Mouse (Mus musculus): ENCODE results near the gene Fam78a. TPM values are rescaled to one million over a fixed set of nuclear protein-coding genes. Genes with fewer than 3 reads are reported as not detected.

Fam78a gene
- polyA plus RNA-seq, 1 experiment from 2014 or later, result 26.7 TPM

DNA sequence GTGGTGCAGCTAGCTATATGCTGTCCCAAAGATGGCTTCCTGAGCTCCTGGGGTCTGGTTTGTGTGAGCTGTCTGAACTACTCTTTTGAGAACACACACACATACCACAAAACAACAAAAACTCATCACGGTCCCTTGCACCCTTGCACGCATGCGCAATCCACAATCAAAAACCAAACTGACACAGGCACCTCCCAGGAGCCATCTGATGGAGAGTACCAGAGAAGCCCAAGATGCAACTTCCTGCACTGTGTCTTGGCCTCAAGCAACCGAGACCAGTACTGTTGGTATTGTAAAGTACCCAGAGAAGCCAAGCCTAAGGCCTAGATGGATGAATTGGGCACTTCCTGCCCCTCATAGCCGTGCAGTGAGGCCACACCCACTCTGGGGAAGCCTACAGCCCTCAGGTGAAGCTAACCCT, 19.3 kb downstream of the Fam78a start:
- Histone ChIP-seq H3K27ac (peak overlapping the region; percentile 94), H3K27me3 (no peaks in the 10 kb centered on the region), H3K4me3 (no peak overlapping the region), H3K4me1 (replicated peaks) (peaks cover 86% of the 10 kb centered on the region), H3K36me3 (peaks cover 3% of the 10 kb centered on the region; the same call in 1 of the 2 replicates), H3K9me3 (replicated peaks) (no peaks in the 10 kb centered on the region), H3K4me2 (no peak overlapping the region), H3K9ac (no peak overlapping the region)
- no peak for ATAC-seq (replicated peaks; ENCODE audit: insufficient number of reproducible peaks, insufficient read depth, low FRiP score, low read depth)
- 45% methylated on average over 5 of the region's 5 CpGs for WGBS

- Histone ChIP-seq H3K27ac (peak overlapping the region; percentile 94), H3K27me3 (no peaks in the 10 kb centered on the region), H3K9ac (peak overlapping the region; percentile 8; the same call in 1 of the 2 replicates), H3K4me3 (no peak overlapping the region), H3K4me2 (peak overlapping the region; percentile 37), H3K4me1 (replicated peaks) (peaks cover 90% of the 10 kb centered on the region), H3K36me3 (peaks cover 3% of the 10 kb centered on the region; the same call in 1 of the 2 replicates), H3K9me3 (replicated peaks) (no peaks in the 10 kb centered on the region)
- WGBS, result 33% methylated on average over 13 of the region's 13 CpGs
- peak; percentile 51 for ATAC-seq (replicated peaks; ENCODE audit: insufficient number of reproducible peaks, insufficient read depth, low FRiP score, low read depth)
Observed at GRCm38 (mm10) chr2:32064913-32065312, 19.7 kb downstream of the Fam78a start.

GRCm38 (mm10) chr2:32063451-32064151, 21.1 kb downstream of the Fam78a start:
- Histone ChIP-seq H3K27me3 (no peaks in the 10 kb centered on the region), H3K4me3 (no peak overlapping the region), H3K36me3 (peaks cover 3% of the 10 kb centered on the region; the same call in 1 of the 2 replicates), H3K4me2 (peak overlapping the region; percentile 37), H3K27ac (peak overlapping the region; percentile 94), H3K9ac (peak overlapping the region; percentile 13; the same call in 1 of the 2 replicates), H3K4me1 (replicated peaks) (peaks cover 94% of the 10 kb centered on the region), H3K9me3 (replicated peaks) (no peaks in the 10 kb centered on the region)
- peak; percentile 33 for ATAC-seq (replicated peaks; ENCODE audit: insufficient number of reproducible peaks, insufficient read depth, low FRiP score, low read depth)
- 41% methylated on average over 7 of the region's 7 CpGs for WGBS

DNA sequence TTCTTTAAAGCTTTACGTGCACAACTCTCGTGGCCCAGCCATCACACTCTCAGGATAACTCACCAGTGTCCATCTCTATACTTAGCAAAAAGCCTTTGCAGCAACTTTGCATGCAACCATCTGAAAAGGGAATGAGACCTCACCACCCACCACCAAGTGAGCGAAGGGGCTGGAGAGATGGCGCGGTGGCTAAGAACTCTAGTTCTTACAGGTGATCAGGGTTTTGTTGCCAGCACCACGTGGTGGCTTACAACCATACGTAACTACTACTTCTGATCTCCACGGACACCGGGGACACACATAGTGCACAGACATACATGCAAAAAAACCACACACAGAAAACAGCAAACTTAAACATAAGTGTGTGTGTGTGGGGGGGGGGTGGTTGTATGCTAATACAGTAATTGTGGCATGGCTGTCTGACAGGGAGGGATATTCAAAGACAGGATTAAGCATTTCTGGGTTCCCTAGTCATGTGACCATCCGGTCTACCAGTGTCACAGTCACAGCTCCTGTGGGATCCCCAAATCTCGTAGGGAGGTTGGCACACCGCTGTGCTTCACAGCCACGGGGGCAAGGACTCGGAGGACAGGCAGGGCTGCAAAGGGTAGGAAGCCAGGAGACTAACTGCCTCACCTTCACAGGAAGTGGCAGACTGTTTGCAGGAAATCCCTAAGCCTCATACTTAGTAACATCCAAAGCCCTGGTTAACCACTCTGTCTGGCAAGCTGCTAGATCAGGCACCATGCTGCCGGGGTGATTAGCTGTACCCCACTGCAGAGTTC, 21.8 kb downstream of the Fam78a start:
- H3K27ac ChIP-seq, result peak overlapping the region; percentile 94
- no peaks in the 10 kb centered on the region; the same call in 1 of the 2 replicates for H3K36me3 ChIP-seq
- H3K4me1 ChIP-seq (replicated peaks), result peaks cover 93% of the 10 kb centered on the region
- no peaks in the 10 kb centered on the region for H3K27me3 ChIP-seq
- H3K4me2 ChIP-seq, result peak overlapping the region; percentile 37
- no peak overlapping the region for H3K4me3 ChIP-seq
- no peak overlapping the region for H3K9ac ChIP-seq
- WGBS, result 76% methylated on average over 15 of the region's 15 CpGs
- H3K9me3 ChIP-seq (replicated peaks), result no peaks in the 10 kb centered on the region
- no peak for ATAC-seq (replicated peaks; ENCODE audit: insufficient number of reproducible peaks, insufficient read depth, low FRiP score, low read depth)

GRCm38 (mm10) chr2:32061722-32062505, 22.7 kb downstream of the Fam78a start:
- peaks cover 93% of the 10 kb centered on the region for H3K4me1 ChIP-seq (replicated peaks)
- no peaks in the 10 kb centered on the region for H3K9me3 ChIP-seq (replicated peaks)
- WGBS, result 42% methylated on average over 12 of the region's 12 CpGs
- H3K27me3 ChIP-seq, result no peaks in the 10 kb centered on the region
- H3K9ac ChIP-seq, result no peak overlapping the region
- H3K4me3 ChIP-seq, result no peak overlapping the region
- H3K4me2 ChIP-seq, result 0 out of 2 replicates have a peak overlapping the region, but pooled peaks have one; percentile 9
- peak overlapping the region; percentile 94 for H3K27ac ChIP-seq
- no peak for ATAC-seq (replicated peaks; ENCODE audit: insufficient number of reproducible peaks, insufficient read depth, low FRiP score, low read depth)
- H3K36me3 ChIP-seq, result no peaks in the 10 kb centered on the region

GRCm38 (mm10) chr2:32061189-32061588, 23.5 kb downstream of the Fam78a start:
- Histone ChIP-seq H3K4me3 (no peak overlapping the region), H3K27me3 (no peaks in the 10 kb centered on the region), H3K9me3 (replicated peaks) (no peaks in the 10 kb centered on the region), H3K4me1 (replicated peaks) (peaks cover 92% of the 10 kb centered on the region), H3K36me3 (no peaks in the 10 kb centered on the region), H3K27ac (peak overlapping the region; percentile 94), H3K9ac (no peak overlapping the region), H3K4me2 (no peak overlapping the region)
- 63% methylated on average over 2 of the region's 2 CpGs for WGBS
- ATAC-seq (replicated peaks; ENCODE audit: insufficient number of reproducible peaks, insufficient read depth, low FRiP score, low read depth), result no peak

- no peak overlapping the region for H3K4me3 ChIP-seq
- H3K27ac ChIP-seq, result peak overlapping the region; percentile 94
- no peak for ATAC-seq (replicated peaks; ENCODE audit: insufficient number of reproducible peaks, insufficient read depth, low FRiP score, low read depth)
- H3K36me3 ChIP-seq, result no peaks in the 10 kb centered on the region
- peaks cover 89% of the 10 kb centered on the region for H3K4me1 ChIP-seq (replicated peaks)
- H3K9ac ChIP-seq, result no peak overlapping the region
- no peak overlapping the region for H3K4me2 ChIP-seq
- H3K9me3 ChIP-seq (replicated peaks), result no peaks in the 10 kb centered on the region
- WGBS, result 67% methylated on average over 6 of the region's 6 CpGs
- H3K27me3 ChIP-seq, result no peaks in the 10 kb centered on the region
Observed at GRCm38 (mm10) chr2:32060228-32060805, 24.3 kb downstream of the Fam78a start.

- Histone ChIP-seq H3K4me3 (no peak overlapping the region), H3K4me1 (replicated peaks) (peaks cover 89% of the 10 kb centered on the region), H3K9me3 (replicated peaks) (no peaks in the 10 kb centered on the region), H3K27me3 (no peaks in the 10 kb centered on the region), H3K9ac (no peak overlapping the region; the same call in 1 of the 2 replicates), H3K36me3 (no peaks in the 10 kb centered on the region), H3K4me2 (no peak overlapping the region), H3K27ac (no peak overlapping the region)
- WGBS, result 50% methylated on average over 6 of the region's 6 CpGs
- no peak for ATAC-seq (replicated peaks; ENCODE audit: insufficient number of reproducible peaks, insufficient read depth, low FRiP score, low read depth)
Observed at GRCm38 (mm10) chr2:32059613-32060012, 25.0 kb downstream of the Fam78a start.

DNA sequence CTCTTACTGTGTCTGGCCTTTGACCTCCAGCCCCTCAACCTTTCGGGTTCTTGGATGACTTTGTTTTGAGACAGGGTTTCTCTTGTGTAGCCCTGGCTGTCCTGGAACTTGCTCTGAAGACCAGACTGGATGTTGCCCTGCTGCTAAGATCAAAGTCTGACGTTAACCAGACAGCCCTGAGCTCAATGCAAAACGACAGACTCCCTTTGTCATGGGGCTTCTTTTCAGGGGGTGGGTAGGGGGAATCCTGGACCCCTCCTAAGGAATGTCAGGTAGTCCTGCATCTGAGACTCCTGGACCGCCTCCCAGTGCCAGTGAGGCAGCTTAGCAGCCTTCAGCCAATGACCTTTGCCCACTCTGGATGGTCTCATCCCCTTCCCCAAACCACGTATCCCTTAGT, 25.9 kb downstream of the Fam78a start:
- no peak overlapping the region for H3K4me3 ChIP-seq
- no peaks in the 10 kb centered on the region for H3K36me3 ChIP-seq
- peak overlapping the region; percentile 26 for H3K27ac ChIP-seq
- no peaks in the 10 kb centered on the region for H3K27me3 ChIP-seq
- ATAC-seq (replicated peaks; ENCODE audit: insufficient number of reproducible peaks, insufficient read depth, low FRiP score, low read depth), result no peak
- 48% methylated on average over 5 of the region's 5 CpGs for WGBS
- H3K4me1 ChIP-seq (replicated peaks), result peaks cover 84% of the 10 kb centered on the region
- H3K4me2 ChIP-seq, result no peak overlapping the region
- H3K9me3 ChIP-seq (replicated peaks), result no peaks in the 10 kb centered on the region
- no peak overlapping the region for H3K9ac ChIP-seq

DNA sequence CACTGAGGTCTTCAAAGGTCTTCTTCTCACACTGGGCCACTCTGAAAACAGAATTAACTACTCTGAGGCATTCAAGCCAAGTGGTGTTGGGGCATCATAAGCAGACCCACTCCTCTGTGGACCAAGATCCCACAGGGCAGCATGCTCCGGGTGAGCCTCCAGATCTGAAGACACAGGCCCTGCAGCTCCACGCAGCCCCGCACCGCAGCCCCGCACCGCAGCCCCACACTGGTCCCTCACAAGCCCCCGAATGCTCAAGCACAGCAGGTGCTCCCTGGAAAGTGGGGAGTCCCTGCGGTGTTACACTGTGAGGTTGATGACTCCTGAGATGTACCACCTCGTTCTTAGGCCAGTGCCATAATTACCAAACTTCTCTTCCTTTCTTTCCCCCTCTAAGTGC, 26.4 kb downstream of the Fam78a start:
- WGBS, result 81% methylated on average over 9 of the region's 9 CpGs
- Histone ChIP-seq H3K27ac (peak overlapping the region; percentile 88), H3K4me3 (no peak overlapping the region), H3K9ac (no peak overlapping the region), H3K4me1 (replicated peaks) (peaks cover 79% of the 10 kb centered on the region), H3K4me2 (no peak overlapping the region), H3K9me3 (replicated peaks) (no peaks in the 10 kb centered on the region), H3K36me3 (no peaks in the 10 kb centered on the region; the same call in 1 of the 2 replicates), H3K27me3 (no peaks in the 10 kb centered on the region)
- no peak for ATAC-seq (replicated peaks; ENCODE audit: insufficient number of reproducible peaks, insufficient read depth, low FRiP score, low read depth)
